Mouse (Mus musculus) hindbrain, postnatal 0 days (tissue): ENCODE results near the gene Lsm14a. TPM values are rescaled to one million over a fixed set of nuclear protein-coding genes. Genes with fewer than 3 reads are reported as not detected.

Source experiments
- ATAC-seq: fragments of 200-750 bp; cut with Nextera tagmentation; 2 replicates; pipeline ENCODE4 v1.8.0; 2017; ENCODE audit warnings: mild to moderate bottlenecking, moderate TSS enrichment, moderate library complexity
- DNase-seq: peaks from one replicate; pipeline ENCODE4 v3.0.0-alpha.2; 2015; ENCODE audit warnings: low spot score
- H3K27ac ChIP-seq: fragments of 300-500 bp; sonication (generic); 2 replicates; pipeline ENCODE4 v1.5.1; 2014; ENCODE audit warnings: mild to moderate bottlenecking
- H3K27me3 ChIP-seq: fragments of 300-500 bp; sonication (generic); 2 replicates; pipeline ENCODE4 v1.6.1; 2014; ENCODE audit warnings: low read length, mixed read lengths; ENCODE audit not compliant: insufficient read depth
- H3K36me3 ChIP-seq: fragments of 300-500 bp; sonication (generic); 2 replicates; pipeline ENCODE4 v1.6.1; 2014; ENCODE audit warnings: low read length, mixed read lengths; ENCODE audit not compliant: insufficient read depth
- H3K4me1 ChIP-seq: fragments of 300-500 bp; sonication (generic); 2 replicates; pipeline ENCODE4 v1.6.1; 2014; ENCODE audit warnings: antibody characterized with exemption, low read length, mixed read lengths; ENCODE audit not compliant: insufficient read depth
- H3K4me2 ChIP-seq: fragments of 300-500 bp; sonication (generic); 2 replicates; pipeline ENCODE4 v1.6.1; 2014; ENCODE audit warnings: low read depth, mild to moderate bottlenecking, low read length, moderate library complexity, mixed read lengths
- H3K4me3 ChIP-seq: fragments of 300-500 bp; sonication (generic); 2 replicates; pipeline ENCODE4 v1.5.1; 2014; ENCODE audit warnings: low read length
- H3K9ac ChIP-seq: fragments of 300-500 bp; sonication (generic); replicated peaks from 2 replicates; pipeline ENCODE4 v1.6.1; 2014; ENCODE audit warnings: mild to moderate bottlenecking, low read length, moderate library complexity, mixed read lengths
- H3K9me3 ChIP-seq: fragments of 300-500 bp; sonication (generic); 2 replicates; pipeline ENCODE4 v1.6.1; 2016; ENCODE audit warnings: low read length, mixed read lengths
- CTCF ChIP-seq: IDR thresholded peaks from 2 replicates; pipeline ENCODE4 v1.5.1; 2016; ENCODE audit warnings: antibody characterized with exemption, control low read depth, low read depth
- WGBS: fragments of 180-500 bp; shearing (Covaris S2); extraction: QIAGEN DNeasy Blood & Tissue Kit; methylation state at CpG from one replicate; pipeline ENCODE4 v1.1.7; 2014; 5-methylcytosine and 5-hydroxymethylcytosine counted together
- polyA plus RNA-seq: library from polyadenylated mRNA; unstranded; fragments of >200 nt; fragmentation: Nextera tagmentation; extraction: Ambion mirVana; gene quantifications from 2 replicates; pipeline ENCODE4 v1.2.1, GENCODE M21; 2015
- total RNA-seq: library from RNA; depleted of rRNA; stranded (reverse); fragments of >200 nt; gene quantifications from 2 replicates; pipeline ENCODE4 v1.2.3, GENCODE M21; 2014

The Lsm14a gene
- total and polyA plus RNA-seq, 2 experiments from 2014 or later, result 44.9 to 46.1 TPM

DNA sequence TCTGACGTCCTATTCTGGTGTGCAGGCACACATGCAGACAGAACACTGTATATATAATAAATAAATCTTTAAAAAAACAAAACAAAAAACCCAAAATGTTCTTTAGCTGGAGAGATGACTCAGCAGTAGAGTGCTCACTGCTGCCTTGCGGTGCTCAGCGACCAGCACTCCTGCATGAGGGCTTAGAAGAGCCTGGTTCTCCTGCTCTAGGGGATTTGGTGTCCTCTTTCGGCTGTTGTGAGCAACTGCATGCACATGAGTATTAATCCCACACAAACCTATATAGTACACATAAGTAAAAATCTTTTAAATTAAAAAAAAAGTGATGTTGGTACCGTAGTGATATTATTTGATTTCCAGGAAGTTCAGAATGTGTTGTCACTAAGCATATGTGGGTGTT lies 5.7 kb upstream of the Lsm14a start:
- 76% methylated on average over 5 of the region's 5 CpGs for WGBS
- Histone ChIP-seq H3K4me3 (no peak overlapping the region), H3K4me2 (no peak overlapping the region), H3K4me1 (no peaks in the 10 kb centered on the region), H3K9ac (no peak overlapping the region), H3K9me3 (no peaks in the 10 kb centered on the region), H3K36me3 (no peaks in the 10 kb centered on the region), H3K27me3 (no peaks in the 10 kb centered on the region), H3K27ac (no peak overlapping the region)
- no peak for ATAC-seq
- no peak for DNase-seq
- peak; percentile 21 for TF ChIP-seq CTCF

DNA sequence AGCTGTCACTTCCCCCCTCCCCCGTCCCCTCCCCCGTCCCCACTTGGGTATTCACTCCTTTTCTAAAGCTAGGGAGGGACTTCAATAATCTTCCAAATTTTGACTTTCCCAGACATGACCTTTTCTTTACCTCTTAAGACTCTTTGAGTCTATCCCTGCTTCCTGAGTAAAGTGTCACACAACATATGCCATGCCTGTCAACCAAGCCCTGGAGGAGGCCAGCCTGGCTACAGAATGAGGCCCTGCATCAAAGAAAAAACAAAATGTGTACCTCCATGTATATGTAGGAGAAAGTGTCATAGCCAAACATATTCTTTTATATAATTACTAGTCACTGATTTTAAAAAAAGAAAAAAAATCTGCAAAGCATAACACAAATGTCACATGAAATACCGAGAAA lies 3.7 kb upstream of the Lsm14a start:
- H3K27ac ChIP-seq, result no peak overlapping the region
- ATAC-seq (no peak), DNase-seq (no peak)
- TF ChIP-seq CTCF, result no peak
- H3K4me1 ChIP-seq, result no peaks in the 10 kb centered on the region
- H3K27me3 ChIP-seq, result no peaks in the 10 kb centered on the region
- no peaks in the 10 kb centered on the region for H3K9me3 ChIP-seq
- no peak overlapping the region for H3K4me2 ChIP-seq
- no peaks in the 10 kb centered on the region for H3K36me3 ChIP-seq
- WGBS, result 82% methylated on average over 3 of the region's 3 CpGs
- no peak overlapping the region for H3K4me3 ChIP-seq
- H3K9ac ChIP-seq, result no peak overlapping the region

DNA sequence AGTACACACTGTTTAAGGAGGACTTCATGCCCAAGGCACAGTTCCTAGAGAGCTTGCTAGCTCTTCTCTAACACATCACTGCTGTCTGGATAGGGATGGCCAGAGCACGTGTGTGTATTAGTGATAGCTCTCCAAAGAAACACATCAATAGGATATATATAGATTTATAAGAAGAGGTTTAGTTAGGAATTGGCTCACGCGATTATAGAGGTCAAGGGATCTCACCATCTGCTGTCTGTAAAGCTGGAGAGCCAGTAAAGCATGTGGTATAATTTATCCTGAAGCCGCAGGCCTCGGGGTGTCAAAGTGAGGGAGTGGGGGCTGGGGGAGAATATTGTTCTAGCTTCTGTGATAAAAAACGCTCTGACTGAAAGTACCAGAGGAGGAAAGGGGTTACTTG lies 2.6 kb upstream of the Lsm14a start:
- no peak overlapping the region for H3K27ac ChIP-seq
- no peak for ATAC-seq
- no peaks in the 10 kb centered on the region for H3K36me3 ChIP-seq
- H3K4me3 ChIP-seq, result no peak overlapping the region
- no peak overlapping the region for H3K4me2 ChIP-seq
- H3K4me1 ChIP-seq, result peaks cover 2% of the 10 kb centered on the region; the same call in 1 of the 2 replicates
- no peaks in the 10 kb centered on the region for H3K27me3 ChIP-seq
- no peak for DNase-seq
- no peaks in the 10 kb centered on the region for H3K9me3 ChIP-seq
- no peak for TF ChIP-seq CTCF
- 73% methylated on average over 6 of the region's 6 CpGs for WGBS
- no peak overlapping the region for H3K9ac ChIP-seq

DNA sequence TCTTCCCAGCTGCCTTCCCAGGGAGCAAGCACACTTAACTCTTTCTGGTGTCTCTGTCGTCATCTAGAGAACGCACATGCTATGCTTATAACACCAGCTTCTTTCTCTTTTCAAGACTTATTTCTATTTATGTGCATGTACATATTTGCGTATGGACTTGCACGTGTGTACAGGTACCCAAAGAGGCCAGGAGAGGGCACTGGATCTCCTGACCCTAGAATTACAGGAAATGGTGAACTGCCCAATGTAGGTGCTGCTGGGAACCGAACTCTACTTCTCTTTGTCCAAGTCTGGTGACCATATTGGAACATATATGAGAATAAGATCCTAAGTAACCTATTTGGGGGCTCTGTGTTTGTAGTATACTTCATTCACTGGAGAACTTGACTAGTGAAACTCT lies 1.5 kb upstream of the Lsm14a start:
- H3K27ac ChIP-seq, result no peak overlapping the region
- H3K9ac ChIP-seq, result no peak overlapping the region
- no peak for ATAC-seq
- no peak for DNase-seq
- no peak overlapping the region for H3K4me3 ChIP-seq
- TF ChIP-seq CTCF, result 0 out of 2 replicates have a peak, but pooled peaks have one; percentile 6
- H3K27me3 ChIP-seq, result no peaks in the 10 kb centered on the region
- H3K9me3 ChIP-seq, result no peaks in the 10 kb centered on the region
- H3K4me2 ChIP-seq, result no peak overlapping the region
- 83% methylated on average over 5 of the region's 5 CpGs for WGBS
- no peaks in the 10 kb centered on the region for H3K36me3 ChIP-seq
- peaks cover 6% of the 10 kb centered on the region; the same call in 1 of the 2 replicates for H3K4me1 ChIP-seq

DNA sequence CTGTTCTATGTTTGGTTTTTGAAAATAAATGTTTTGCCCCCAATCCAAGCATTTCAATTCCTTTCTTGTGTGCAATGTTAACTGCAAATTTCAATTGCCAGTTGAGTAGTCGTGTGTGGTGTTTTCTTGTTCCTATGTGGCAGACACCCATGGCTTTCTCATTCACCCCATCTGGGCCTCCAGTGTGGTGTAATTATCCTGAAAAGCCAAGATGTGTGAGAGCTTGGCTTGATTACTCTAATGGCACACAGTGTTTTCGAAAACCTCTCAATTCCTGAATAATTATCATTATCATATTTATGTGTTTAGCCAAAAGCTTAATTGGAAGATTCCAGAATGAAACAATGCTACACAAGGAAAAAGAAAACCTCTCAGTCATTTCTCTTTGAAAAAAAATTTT lies 976 bp upstream of the Lsm14a start:
- no peak for ATAC-seq
- DNase-seq, result no peak
- no peak overlapping the region for H3K9ac ChIP-seq
- no peak overlapping the region for H3K4me2 ChIP-seq
- H3K36me3 ChIP-seq, result no peaks in the 10 kb centered on the region
- H3K27me3 ChIP-seq, result no peaks in the 10 kb centered on the region
- H3K4me1 ChIP-seq, result peaks cover 6% of the 10 kb centered on the region; the same call in 1 of the 2 replicates
- TF ChIP-seq CTCF, result no peak
- H3K9me3 ChIP-seq, result no peaks in the 10 kb centered on the region
- WGBS, result 47% methylated on average over 2 of the region's 2 CpGs
- no peak overlapping the region for H3K4me3 ChIP-seq
- H3K27ac ChIP-seq, result no peak overlapping the region

DNA sequence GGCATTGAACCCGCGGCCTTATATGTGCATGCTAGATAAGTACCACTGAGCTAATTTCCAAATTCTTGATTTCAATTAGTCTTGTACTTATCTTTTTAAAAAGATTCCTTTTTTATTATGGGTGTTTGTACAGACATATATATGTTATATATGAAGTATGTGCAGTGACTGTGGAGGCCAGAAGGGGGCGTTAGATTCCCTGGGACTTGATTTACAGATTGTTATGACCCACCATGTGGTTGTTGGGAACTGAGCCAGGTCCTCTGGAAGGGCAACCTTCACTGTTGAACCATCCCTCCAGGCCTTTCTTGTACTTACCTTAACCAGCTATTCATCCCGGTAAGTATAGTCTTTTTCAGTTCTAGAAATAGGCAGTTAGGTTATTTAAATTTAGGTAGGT lies 780 bp downstream of the Lsm14a start:
- no peak for ATAC-seq
- H3K9ac ChIP-seq, result no peak overlapping the region
- no peaks in the 10 kb centered on the region for H3K9me3 ChIP-seq
- H3K4me1 ChIP-seq, result peaks cover 10% of the 10 kb centered on the region
- no peak overlapping the region for H3K4me2 ChIP-seq
- no peak overlapping the region for H3K27ac ChIP-seq
- peak; percentile 30 for DNase-seq
- H3K27me3 ChIP-seq, result no peaks in the 10 kb centered on the region
- no peaks in the 10 kb centered on the region for H3K36me3 ChIP-seq
- WGBS, result 72% methylated on average over 4 of the region's 4 CpGs
- peak; percentile 31; the same call in 1 of the 2 replicates for TF ChIP-seq CTCF
- no peak overlapping the region for H3K4me3 ChIP-seq

DNA sequence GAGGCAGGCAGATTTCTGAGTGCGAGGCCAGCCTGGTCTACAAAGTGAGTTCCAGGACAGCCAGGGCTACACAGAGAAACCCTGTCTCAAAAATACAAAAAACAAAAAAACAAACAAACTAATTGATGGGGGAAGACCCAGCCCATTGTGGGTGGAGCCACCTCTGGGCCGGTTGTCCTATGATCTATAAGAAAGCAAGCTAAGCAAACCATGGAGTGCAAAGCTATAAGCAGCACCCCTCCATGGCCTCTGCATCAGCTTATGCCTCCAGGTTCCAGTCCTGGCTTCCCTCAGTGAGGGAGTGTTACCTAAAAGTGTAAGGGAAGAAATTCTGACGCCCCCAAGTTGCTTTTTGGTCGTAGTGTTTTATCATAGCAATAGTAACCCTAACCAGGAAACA lies 1.4 kb downstream of the Lsm14a start:
- Histone ChIP-seq H3K27me3 (no peaks in the 10 kb centered on the region), H3K4me3 (no peak overlapping the region), H3K4me2 (no peak overlapping the region), H3K36me3 (no peaks in the 10 kb centered on the region), H3K9me3 (no peaks in the 10 kb centered on the region), H3K27ac (no peak overlapping the region), H3K9ac (no peak overlapping the region), H3K4me1 (peaks cover 17% of the 10 kb centered on the region)
- no peak for TF ChIP-seq CTCF
- ATAC-seq (no peak), DNase-seq (no peak)
- 78% methylated on average over 4 of the region's 4 CpGs for WGBS
